Mouse (Mus musculus): ENCODE data around the gene Dcaf4.

- TF ChIP-seq CTCF (IDR thresholded peaks at IDR 0.05; ENCODE audit: low read depth) (no peak), EP300 (IDR thresholded peaks at IDR 0.05; ENCODE audit: low read depth) (no peak)
Observed at GRCm38 (mm10) chr12:83495961-83496282, 24.3 kb upstream of the Dcaf4 start.

All from heart, postnatal 0 days (tissue).